Mouse (Mus musculus): ENCODE data around the gene Ap1m1. TPM values are rescaled to one million over a fixed set of nuclear protein-coding genes. Genes with fewer than 3 reads are reported as not detected.

Gene Ap1m1
- polyA plus RNA-seq, 1 experiment from 2014 or later: 85.0 TPM

DNA sequence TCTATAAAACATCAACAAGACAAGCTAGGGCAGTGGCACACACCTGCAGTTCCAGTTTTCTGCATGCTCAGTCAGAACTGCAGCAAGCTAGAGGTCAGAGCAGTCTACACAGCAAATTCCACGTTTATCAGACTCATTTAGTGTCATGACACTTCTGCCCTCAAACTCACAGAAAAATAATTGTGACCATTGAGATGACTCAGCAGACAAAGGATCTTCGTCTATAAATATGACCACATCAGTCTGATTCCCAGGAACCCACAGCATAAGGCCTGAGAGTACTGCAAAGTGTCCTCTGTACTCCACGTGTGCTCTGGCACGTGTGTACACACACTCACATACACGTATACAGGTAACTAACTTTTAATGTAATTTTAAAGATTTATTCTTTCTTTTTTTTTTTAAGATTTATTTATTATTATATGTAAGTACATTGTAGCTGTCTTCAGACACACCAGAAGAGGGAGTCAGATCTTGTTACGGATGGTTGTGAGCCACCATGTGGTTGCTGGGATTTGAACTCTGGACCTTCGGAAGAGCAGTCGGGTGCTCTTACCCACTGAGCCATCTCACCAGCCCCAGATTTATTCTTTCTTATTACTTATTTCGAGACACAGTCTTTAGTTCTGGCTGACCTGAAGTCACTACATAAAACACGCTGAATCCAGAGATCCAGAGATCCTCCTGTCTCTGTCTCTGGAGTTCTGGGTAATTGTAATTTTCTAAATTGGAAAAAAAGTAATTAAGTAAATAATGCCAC lies 20.9 kb upstream of the Ap1m1 start:
- Histone ChIP-seq H3K4me3 (peak overlapping the region; percentile 92), H3K9me3 (replicated peaks) (no peaks in the 10 kb centered on the region), H3K4me2 (peak overlapping the region; percentile 89), H3K27me3 (replicated peaks) (no peaks in the 10 kb centered on the region; the same call in 1 of the 2 replicates), H3K9ac (peak overlapping the region; percentile 90; the same call in 1 of the 2 replicates), H3K36me3 (peaks cover 33% of the 10 kb centered on the region), H3K27ac (peak overlapping the region; percentile 92), H3K4me1 (peaks cover 19% of the 10 kb centered on the region)
- 66% methylated on average over 9 of the region's 10 CpGs for WGBS (ENCODE audit: insufficient replicate concordance)
- ATAC-seq: no peak

DNA sequence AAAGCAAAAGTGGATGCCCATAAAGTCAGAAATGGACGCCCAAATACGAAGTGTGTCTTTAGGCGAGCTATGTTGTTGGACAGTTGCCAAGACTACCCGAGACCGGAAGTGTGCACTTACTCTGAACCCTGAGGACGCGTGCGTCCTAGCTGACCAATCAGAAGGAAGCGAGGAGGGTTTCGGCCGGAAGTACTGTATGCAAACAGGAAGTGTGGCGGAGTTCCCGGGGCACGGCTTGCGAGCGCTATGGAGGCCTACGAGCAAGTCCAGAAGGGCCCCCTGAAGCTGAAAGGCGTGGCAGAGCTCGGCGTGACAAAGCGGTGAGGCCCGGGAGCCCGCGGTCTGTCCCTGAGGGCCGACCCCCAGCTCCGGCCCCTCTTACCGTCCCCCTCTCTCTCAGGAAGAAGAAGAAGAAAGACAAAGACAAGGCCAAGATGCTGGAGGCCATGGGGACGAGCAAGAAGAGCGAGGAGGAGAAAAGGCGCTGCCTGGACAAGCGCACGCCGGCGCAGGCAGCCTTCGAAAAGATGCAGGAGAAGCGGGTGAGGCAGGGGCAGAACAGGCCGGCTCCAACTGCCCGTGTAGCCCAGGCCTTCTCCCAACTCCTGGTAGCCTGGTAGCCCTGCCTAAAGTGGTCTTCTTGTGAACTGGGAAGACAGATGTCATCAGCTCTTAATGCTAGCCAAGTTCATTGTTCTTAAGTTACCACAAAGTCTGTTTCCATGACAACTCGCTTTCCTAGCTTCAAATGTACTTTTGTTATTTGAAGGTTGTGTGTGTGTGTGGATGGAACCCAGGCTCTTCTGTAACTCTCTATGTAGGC lies 20.1 kb upstream of the Ap1m1 start, which contains the start of gene Fam32a:
TSS of gene Fam32a (plus strand) at position 190 of the 823 bp plus-strand sequence.
- peak within 1 kb of the TSS; percentile 90 for H3K9ac ChIP-seq
- no peaks in the 10 kb centered on the region for H3K9me3 ChIP-seq (replicated peaks)
- peak; percentile 97 for ATAC-seq
- peak within 1 kb of the TSS; percentile 89 for H3K4me2 ChIP-seq
- peak within 1 kb of the TSS; percentile 92 for H3K4me3 ChIP-seq
- 6% methylated on average over 39 of the region's 39 CpGs for WGBS (ENCODE audit: insufficient replicate concordance)
- peaks cover 37% of the 10 kb centered on the region for H3K36me3 ChIP-seq
- peak within 1 kb of the TSS; percentile 92 for H3K27ac ChIP-seq
- H3K4me1 ChIP-seq: peaks cover 19% of the 10 kb centered on the region
- H3K27me3 ChIP-seq (replicated peaks): no peaks in the 10 kb centered on the region; the same call in 1 of the 2 replicates

DNA sequence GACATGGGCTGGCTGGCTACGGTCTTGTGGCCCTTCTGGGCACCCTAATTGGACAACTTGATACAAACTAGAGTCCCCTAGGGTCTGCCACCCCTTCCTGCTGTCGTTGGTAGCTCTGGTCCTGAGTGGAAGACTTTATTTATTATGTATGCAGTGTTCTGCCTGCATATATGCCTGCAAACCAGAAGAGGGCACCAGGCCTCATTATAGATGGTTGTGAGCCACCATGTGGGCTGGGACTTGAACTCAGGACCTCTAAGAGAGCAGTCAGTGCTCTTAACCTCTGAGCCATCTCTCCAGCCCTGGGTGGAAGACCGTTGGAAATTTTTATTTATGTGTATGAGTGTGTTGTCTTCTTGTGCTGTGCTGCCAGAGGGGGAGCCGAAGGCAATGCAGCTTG lies 19.1 kb upstream of the Ap1m1 start:
- H3K36me3 ChIP-seq: peaks cover 37% of the 10 kb centered on the region
- H3K9me3 ChIP-seq (replicated peaks): no peaks in the 10 kb centered on the region
- WGBS (ENCODE audit: insufficient replicate concordance): 75% methylated on average over 4 of the region's 4 CpGs
- peak overlapping the region; percentile 89 for H3K4me2 ChIP-seq
- peak overlapping the region; percentile 92 for H3K4me3 ChIP-seq
- peak overlapping the region; percentile 90 for H3K9ac ChIP-seq
- no peak for ATAC-seq
- peak overlapping the region; percentile 92; the same call in 1 of the 2 replicates for H3K27ac ChIP-seq
- peaks cover 19% of the 10 kb centered on the region for H3K4me1 ChIP-seq
- H3K27me3 ChIP-seq (replicated peaks): no peaks in the 10 kb centered on the region

DNA sequence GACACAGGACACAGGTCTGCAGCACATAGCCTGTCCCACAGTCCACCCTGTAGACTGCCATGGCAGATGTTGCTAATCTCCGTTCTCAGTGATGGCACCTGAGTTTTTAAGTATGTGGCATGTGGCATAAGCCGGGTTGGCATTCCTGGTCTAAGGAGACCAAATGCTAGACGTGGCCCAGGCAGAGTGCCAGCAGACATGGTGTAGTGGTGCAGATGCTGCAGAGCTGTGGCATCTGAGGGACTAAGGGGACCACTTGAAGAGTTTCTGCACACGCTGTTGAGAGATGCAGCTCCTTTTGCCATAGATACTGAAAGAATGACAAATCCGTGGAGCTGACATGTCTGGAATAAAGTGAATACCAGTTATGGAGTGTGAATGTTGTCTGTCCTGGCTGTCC lies 17.2 kb upstream of the Ap1m1 start:
- Histone ChIP-seq H3K36me3 (peaks cover 37% of the 10 kb centered on the region), H3K4me1 (peaks cover 19% of the 10 kb centered on the region), H3K9me3 (replicated peaks) (no peaks in the 10 kb centered on the region), H3K4me2 (no peak overlapping the region), H3K4me3 (no peak overlapping the region), H3K9ac (no peak overlapping the region), H3K27ac (no peak overlapping the region), H3K27me3 (replicated peaks) (no peaks in the 10 kb centered on the region)
- WGBS (ENCODE audit: insufficient replicate concordance): 85% methylated on average over 5 of the region's 5 CpGs
- ATAC-seq: no peak

DNA sequence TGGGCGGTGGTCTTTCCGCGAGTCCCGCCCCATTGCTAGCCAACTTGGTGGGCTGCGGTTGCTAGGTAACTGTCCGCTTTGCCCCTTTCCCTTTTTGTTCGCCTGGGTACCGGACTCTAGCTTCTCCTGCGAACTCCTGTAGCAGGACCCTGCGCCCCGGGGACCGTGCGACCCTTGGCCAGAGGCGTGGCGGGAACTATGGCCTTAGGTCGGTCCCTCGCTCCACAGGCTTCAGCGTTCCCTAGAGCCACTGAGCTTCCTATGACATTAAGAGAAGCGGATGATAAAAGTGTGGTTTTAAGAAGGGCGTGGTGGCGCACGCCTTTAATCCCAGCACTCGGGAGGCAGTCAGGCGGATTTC lies 565 bp downstream of the Ap1m1 start:
- ATAC-seq: peak; percentile 30
- peak overlapping the region; percentile 94 for H3K4me2 ChIP-seq
- H3K4me1 ChIP-seq: peaks cover 51% of the 10 kb centered on the region
- H3K9ac ChIP-seq: peak overlapping the region; percentile 76
- WGBS (ENCODE audit: insufficient replicate concordance): 1% methylated on average over 24 of the region's 24 CpGs
- H3K27me3 ChIP-seq (replicated peaks): no peaks in the 10 kb centered on the region
- no peaks in the 10 kb centered on the region for H3K9me3 ChIP-seq (replicated peaks)
- peak overlapping the region; percentile 81 for H3K4me3 ChIP-seq
- H3K36me3 ChIP-seq: peaks cover 36% of the 10 kb centered on the region
- peak overlapping the region; percentile 97 for H3K27ac ChIP-seq

DNA sequence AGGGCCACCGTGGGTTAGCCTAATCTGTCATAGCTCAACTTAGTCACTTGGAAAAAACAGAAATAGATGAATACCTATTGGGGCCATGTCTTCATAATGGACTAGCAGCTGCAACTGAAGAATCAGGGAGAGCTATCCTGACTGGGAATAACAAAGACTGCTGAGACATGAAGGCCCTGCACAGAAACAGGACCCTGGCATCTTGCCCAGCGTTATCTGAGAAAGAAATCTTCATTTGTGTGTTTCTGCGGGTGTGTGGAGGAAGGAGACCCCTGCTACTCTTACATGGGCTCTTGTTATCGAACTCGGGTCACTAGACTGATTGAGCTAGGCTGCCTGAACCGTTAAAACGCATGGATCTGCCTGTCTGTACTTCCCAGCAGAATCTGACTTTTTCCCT lies 1.1 kb downstream of the Ap1m1 start:
- Histone ChIP-seq H3K36me3 (peaks cover 36% of the 10 kb centered on the region), H3K4me2 (peak overlapping the region; percentile 94), H3K27me3 (replicated peaks) (no peaks in the 10 kb centered on the region), H3K4me1 (peaks cover 51% of the 10 kb centered on the region), H3K9ac (peak overlapping the region; percentile 76; the same call in 1 of the 2 replicates), H3K9me3 (replicated peaks) (no peaks in the 10 kb centered on the region), H3K4me3 (peak overlapping the region; percentile 81), H3K27ac (peak overlapping the region; percentile 97; the same call in 1 of the 2 replicates)
- 56% methylated on average over 7 of the region's 7 CpGs for WGBS (ENCODE audit: insufficient replicate concordance)
- ATAC-seq: no peak

DNA sequence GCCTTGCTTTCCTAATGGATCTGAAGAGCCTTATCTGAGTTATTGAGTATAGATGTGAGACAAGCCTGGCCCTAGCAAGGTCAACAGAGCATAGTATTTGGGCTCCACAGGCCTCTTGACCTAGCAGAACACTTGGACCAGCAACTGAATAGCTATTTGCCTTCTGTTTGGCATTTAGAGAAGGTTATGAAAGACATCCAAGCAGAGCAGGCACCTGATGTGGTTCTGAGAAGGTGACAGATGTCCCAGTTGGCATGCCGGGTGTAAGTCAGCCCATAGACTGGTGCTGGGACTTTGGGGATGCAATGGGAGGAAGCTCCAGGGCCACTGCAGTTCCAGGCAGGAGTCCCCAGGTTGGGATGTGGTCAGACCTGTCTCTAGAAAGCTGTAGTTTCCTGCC lies 2.4 kb downstream of the Ap1m1 start:
- no peak overlapping the region for H3K9ac ChIP-seq
- peaks cover 47% of the 10 kb centered on the region for H3K36me3 ChIP-seq
- H3K27me3 ChIP-seq (replicated peaks): no peaks in the 10 kb centered on the region
- peaks cover 51% of the 10 kb centered on the region for H3K4me1 ChIP-seq
- 88% methylated on average over 1 of the region's 1 CpGs for WGBS (ENCODE audit: insufficient replicate concordance)
- H3K4me3 ChIP-seq: no peak overlapping the region
- no peak overlapping the region for H3K27ac ChIP-seq
- ATAC-seq: no peak
- H3K9me3 ChIP-seq (replicated peaks): no peaks in the 10 kb centered on the region
- H3K4me2 ChIP-seq: 0 out of 2 replicates have a peak overlapping the region, but pooled peaks have one; percentile 94

DNA sequence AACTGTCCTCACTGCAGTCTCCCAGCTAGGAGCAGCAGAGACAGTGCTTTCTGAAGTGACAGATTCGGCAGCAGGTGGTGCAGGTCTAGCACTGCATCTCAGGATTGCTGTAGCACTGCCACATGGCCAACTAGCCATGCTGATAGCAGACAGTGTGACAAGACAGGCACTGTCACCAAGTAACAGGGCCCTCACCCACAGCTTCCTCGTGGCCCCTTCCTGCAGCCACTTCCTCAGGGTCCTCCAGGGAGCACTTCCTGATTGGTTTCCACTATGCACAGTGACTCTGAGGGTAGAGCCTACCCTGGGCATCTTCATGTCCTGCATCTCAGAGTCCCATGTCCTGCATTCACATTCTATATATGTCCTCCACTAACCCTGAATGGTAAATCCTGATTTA lies 4.8 kb downstream of the Ap1m1 start:
- ATAC-seq: no peak
- Histone ChIP-seq H3K9me3 (replicated peaks) (no peaks in the 10 kb centered on the region), H3K4me3 (no peak overlapping the region), H3K4me1 (peaks cover 44% of the 10 kb centered on the region), H3K27ac (no peak overlapping the region), H3K9ac (no peak overlapping the region), H3K4me2 (no peak overlapping the region), H3K36me3 (peaks cover 66% of the 10 kb centered on the region), H3K27me3 (replicated peaks) (no peaks in the 10 kb centered on the region)
- WGBS (ENCODE audit: insufficient replicate concordance): 20% methylated on average over 2 of the region's 2 CpGs

DNA sequence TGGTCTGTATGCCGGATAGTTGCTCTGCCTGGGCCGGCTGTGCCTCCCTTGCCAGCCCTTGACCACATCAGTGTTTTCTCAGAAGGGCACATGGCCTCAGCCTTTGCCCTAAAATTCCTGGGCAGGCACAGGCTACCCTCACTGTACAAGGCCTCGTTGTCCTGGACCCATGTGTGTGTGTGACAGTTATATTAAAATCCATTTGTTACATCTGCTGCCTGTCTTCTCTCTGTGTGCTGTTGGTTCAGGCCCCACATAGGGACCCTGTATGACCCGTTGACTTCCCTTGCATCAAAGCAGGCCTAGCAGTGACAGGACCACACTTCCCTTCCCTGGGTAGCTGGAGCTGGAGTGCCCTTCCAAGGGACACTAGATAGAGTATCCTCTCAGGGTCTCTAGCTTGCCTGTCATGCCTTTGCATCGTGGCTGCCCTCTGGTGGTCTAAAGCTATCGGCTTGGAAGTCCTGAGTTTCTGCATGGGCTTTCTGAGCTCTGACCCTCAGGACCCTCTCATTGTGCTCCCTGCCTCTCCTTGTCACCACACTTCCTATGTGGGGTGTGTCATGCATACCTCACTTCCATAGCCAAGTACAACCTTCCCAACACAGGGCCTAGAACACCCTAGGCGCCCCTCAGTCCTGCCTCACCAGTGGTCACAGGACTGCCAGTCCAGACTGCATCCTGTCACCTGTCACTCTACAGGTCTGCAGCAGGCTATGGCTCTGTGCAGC lies 17.5 kb downstream of the Ap1m1 start:
- no peak overlapping the region for H3K4me3 ChIP-seq
- 52% methylated on average over 7 of the region's 7 CpGs for WGBS (ENCODE audit: insufficient replicate concordance)
- no peak overlapping the region for H3K4me2 ChIP-seq
- H3K9ac ChIP-seq: no peak overlapping the region
- H3K27ac ChIP-seq: no peak overlapping the region
- H3K36me3 ChIP-seq: peaks cover 42% of the 10 kb centered on the region
- H3K27me3 ChIP-seq (replicated peaks): no peaks in the 10 kb centered on the region
- no peaks in the 10 kb centered on the region for H3K4me1 ChIP-seq
- no peaks in the 10 kb centered on the region for H3K9me3 ChIP-seq (replicated peaks)
- ATAC-seq: 0 out of 2 replicates have a peak, but pooled peaks have one; percentile 18

DNA sequence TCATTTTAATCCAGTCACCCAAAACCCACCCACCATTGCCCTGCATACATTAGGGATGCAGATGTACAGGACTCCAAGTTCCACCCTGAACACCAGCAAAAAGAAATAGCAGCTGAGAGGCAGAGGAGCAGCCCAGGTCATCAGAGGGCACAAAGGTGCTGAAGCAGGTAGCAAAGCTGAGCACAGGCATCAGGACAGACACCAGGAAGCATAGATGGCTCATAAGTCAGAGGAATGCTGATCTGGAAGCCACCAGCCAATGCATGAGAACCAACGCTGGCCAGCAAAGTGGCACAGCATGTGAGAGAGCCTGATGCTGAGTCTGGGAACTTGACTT lies 18.1 kb downstream of the Ap1m1 start:
- no peak overlapping the region for H3K4me2 ChIP-seq
- H3K27ac ChIP-seq: no peak overlapping the region
- no peak overlapping the region for H3K4me3 ChIP-seq
- WGBS (ENCODE audit: insufficient replicate concordance): 75% methylated on average over 1 of the region's 1 CpGs
- peaks cover 37% of the 10 kb centered on the region for H3K36me3 ChIP-seq
- no peak overlapping the region for H3K9ac ChIP-seq
- H3K4me1 ChIP-seq: no peaks in the 10 kb centered on the region
- H3K9me3 ChIP-seq (replicated peaks): no peaks in the 10 kb centered on the region
- ATAC-seq: no peak
- H3K27me3 ChIP-seq (replicated peaks): no peaks in the 10 kb centered on the region

DNA sequence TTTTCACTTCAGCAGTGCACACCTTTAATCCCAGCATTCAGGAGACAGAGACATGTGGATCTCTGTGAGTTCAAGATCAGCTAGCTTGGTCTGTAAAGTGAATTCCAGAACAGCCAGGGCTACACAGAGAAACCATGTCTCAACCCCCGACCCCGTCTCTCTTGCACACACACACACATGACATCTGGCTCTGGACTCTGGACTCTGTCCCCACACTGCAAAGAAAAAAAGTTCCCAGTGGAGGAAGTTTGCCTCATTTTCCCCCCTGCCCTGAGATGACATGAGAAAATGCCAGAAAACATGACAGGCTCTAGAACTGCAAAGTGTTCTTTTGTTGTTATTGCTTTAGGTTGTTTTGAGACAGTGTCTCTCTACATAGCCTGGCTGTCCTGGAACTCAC lies 20.0 kb downstream of the Ap1m1 start:
- no peak for ATAC-seq
- WGBS (ENCODE audit: insufficient replicate concordance): 40% methylated on average over 2 of the region's 2 CpGs
- H3K4me3 ChIP-seq: no peak overlapping the region

More for the DNA sequence above, 20.0 kb downstream of the Ap1m1 start:
- Histone ChIP-seq H3K4me2 (no peak overlapping the region), H3K36me3 (peaks cover 19% of the 10 kb centered on the region), H3K27ac (no peak overlapping the region), H3K9me3 (replicated peaks) (no peaks in the 10 kb centered on the region), H3K27me3 (replicated peaks) (no peaks in the 10 kb centered on the region), H3K9ac (no peak overlapping the region), H3K4me1 (no peaks in the 10 kb centered on the region)
